Mouse (Mus musculus) cerebellum, adult 8-10 months (tissue): Measurements from ENCODE around the gene Fbxl17.

Experiments
- DNase-seq: peaks from one replicate; pipeline ENCODE4 v3.0.0; 2022

Gene Fbxl17

DNA sequence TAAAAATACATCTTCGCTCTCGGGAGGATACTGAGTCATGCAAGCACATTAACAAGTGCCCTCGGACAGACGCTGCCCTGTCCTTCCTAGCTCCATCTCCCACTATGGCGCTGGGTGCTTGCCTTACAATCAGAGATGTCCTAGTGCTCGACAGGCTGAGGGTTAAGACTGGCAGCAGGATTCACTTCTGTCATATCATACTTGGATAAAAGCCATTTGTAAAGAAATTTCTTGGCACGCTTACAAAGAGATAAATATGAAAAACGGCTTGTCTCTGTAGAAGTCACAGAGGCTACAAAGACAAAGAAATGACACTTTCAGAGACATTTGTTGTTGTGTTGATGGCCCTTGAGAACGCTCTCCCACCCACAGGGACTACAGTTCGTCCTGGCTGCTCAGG lies 412.6 kb downstream of the Fbxl17 start:
- DNase-seq = no peak

DNA sequence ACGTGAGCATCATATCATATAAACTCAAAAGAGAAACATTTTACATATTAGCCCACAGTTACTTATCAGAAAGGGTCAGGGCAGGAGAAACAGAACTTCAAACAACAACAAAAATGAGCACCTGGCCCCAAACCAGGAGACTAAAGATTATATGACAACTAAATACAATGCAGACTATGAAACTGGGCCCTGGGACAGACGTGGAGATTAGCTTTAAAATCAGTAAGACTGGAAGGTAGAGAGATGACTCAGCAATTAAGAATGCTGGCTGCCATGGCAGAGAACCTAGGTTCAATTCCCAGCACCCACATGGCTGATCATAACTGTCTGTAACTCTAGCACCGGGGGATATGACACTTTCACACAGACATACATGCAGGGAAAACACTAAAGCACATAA lies 413.3 kb downstream of the Fbxl17 start:
- DNase-seq = no peak

DNA sequence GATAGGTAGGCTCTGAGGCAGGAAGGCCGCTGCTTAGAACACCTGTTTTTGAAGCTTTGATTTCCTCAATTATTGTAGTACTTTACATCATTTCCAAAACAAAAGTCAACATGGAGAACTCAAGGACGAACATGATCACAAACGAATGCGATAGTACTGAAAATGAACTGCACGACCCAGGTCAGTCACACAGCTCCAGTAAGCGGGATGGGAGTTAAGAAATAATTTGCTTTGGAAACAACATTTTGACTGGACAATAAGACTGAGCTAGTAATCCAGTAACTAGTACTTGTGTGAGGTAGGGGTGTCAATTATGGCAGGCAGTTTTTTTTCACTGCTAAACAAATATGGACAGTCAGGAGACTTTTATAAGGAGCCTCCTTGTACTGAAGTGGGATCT lies 414.6 kb downstream of the Fbxl17 start:
- no peak for DNase-seq

DNA sequence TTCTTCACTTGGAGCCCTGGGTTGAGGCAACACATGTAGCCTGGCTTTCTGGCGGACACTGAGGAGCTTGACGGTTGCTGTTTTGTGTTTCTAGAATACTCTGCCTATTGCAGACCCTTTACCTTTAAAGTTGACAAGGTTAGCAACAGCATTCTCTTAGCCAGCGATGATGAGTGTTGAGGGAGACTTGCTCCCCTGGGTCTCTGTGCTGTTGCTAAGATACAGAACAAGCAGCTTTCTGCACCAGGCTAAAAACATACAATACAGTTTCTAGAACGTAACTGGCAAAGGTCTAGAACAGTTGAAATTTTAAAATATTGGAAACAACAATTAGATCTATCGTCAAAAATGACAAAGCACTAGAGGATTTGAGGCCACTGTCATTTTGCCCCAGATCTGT lies 420.7 kb downstream of the Fbxl17 start:
- no peak for DNase-seq

DNA sequence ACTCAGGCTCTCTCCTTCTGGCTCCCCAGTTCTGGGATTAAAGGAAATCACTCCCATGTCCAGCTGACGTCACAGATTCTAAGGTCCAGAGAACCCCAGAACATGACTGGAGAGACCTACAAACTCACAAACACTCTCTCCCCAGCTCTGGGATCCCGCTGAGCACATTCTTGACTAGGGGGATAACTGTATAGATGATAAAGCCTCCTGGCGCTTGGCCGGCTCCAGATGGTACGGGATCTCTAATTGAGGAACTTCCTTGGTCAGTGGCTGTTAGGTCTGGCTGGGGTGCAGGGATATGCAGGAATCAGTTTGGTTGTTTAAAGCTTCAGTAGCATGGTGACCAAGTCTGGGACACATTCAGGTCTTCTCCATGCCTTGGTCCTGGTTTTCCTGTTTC lies 422.3 kb downstream of the Fbxl17 start:
- peak; percentile 24 for DNase-seq

DNA sequence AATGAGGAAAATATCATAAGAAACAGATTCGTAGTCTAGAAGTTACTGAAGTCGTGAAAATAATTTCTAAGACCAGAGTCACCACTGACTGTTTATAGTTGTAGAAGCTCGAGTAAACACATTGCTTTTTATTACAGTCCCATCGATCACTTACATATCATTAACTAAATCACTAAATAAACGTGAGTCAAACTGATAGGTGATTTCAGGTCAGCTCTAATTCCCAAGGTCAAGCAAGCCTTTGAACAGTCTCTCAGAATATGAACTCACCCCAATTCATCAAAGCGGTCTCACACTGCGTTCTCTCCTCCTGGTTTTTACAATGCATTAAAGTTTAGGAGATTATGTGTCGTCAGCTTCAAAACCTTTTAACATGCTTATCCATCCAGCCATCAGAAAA lies 423.2 kb downstream of the Fbxl17 start:
- DNase-seq = no peak

DNA sequence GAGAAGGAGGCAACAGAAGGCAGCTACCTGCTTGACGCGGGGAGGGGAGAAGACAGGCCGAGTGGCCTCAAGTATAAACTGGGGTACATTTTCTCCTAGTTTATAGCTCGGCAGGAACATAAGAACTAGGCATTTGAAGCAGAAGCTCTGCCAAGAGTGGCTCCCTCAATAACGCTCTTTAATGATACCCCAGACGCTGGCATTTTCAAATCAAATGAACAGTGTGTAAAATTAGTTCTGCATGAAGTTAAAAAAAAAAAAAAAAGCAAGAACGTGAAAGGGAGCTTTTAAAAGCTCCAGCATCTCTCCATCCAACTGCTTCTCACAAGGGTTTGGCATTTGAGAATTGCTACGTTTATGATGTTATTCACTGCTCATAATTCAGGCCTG lies 423.8 kb downstream of the Fbxl17 start:
- no peak for DNase-seq

DNA sequence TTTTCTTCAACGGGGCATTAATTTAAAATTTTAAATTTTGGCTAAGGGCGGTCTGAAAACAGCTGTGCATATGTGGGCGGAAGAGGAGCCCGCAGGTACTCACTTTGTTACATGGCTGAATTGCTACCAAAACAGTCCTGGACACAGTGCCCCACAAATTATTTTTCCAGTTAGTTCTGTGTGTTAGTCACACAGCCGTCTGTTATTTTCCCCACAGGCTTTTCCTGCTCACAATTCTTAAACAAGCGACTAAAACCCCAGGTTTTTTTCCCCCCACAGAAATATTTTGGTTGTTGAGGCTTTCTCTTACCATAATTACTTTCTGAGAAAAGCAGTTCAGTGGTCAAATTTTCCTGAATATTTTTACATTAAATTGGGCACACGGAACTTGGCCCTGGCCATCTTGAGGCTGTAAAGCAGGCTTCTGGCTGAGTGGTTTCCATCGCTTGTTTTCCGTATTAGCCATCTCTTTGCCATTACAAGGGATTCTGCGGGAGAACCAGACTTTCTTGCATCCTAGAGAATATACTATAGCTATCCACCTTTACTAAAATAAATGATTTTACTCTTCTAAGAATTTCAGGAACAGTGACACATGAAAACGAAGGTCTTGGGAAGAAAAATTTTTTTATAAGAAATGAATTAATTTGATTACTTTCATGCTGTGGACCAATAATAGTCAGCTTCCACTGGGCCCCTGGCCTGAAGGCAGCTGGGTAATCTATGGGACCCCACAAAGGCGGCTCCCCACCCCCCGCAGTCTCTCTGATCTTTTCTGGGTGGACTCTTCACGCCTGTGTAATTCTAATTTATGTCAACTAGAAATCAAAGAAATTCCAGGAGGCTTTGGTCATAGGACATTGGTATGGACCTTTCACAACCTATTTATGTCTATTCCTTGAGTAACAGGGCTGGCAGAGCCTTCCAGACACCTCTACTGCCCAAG lies 424.5 kb downstream of the Fbxl17 start:
- no peak for DNase-seq

DNA sequence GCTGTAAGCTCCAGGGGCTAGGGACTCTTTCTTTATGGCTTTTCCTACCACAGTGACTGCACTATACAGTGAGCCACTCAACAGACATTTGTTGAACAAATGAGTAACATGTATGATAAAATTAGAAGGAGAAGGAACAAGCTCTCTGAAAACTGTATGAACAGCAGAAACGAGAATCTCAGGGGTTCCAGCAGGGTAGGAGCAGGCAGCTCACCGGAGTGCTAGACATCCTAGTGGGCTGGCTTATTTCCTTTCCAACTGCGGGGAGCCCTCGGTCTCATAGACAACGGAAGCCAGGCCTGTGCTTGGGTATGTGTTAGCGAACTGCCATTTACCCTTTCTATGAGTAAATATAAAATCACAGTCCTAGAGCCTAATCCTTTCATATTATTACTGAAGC lies 426.5 kb downstream of the Fbxl17 start:
- DNase-seq = no peak

DNA sequence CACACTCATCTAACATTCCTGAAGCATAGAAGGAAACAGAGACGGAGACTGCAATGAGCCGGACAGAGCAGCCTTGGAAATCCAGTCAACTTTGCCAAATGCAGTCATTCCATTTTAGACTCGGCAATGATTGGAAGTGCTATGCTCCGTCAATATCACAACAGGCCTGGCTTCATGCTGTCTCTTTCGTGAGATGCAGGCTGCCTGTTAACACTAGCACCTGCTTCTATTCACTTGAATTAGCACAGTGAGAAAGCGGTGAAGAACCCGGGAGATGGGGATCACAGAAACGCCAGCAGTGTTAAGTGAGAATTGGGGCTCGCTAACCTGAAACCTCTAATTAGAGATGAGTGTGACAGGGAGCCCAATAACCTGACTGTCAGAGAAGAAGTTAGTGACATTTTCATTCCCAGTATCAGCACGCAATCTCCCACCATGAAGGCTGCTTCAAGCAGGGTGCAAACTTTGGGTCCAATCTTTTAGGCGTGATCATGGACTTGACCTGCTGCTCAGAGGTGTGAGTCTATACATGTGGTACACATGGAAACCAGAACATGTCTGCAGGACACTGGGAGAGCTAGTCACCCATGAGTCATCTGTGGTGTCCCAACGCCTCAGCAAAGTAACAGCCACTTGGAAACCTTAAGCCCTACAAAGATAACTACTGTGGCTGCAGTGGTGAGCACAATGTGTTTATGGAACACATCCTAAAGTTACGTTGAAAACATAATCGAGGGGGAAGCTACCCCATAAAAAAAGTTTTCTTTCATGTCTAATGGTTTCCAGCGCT lies 428.5 kb downstream of the Fbxl17 start:
- DNase-seq = no peak

DNA sequence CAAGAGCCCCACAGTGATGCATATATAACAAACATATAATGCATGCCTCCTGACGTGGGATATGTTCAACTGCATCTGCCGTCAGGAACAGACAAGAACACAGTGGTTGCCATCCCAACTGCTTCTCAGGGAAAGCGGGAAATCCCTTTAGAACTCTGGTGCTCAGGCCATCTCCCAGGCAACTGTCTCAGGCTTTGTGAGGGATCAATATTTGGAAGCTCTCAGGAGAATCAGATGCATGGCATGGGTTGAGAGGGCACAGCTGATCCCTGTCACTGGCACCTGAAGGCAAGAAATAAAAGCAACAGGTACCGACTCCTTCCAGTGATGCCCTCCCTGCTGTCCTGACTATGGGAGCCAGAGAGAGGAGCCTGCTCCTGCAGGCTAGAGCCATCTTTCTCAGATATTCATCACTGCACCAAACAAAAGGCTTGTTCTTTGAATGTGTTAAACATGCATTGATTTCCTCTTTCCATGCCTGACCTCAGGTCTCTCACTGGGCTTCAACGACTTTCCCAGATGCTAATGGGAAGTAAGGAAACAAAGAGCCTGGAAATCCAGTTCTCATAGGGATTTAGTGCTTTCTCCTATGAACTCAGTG lies 429.6 kb downstream of the Fbxl17 start:
- no peak for DNase-seq

DNA sequence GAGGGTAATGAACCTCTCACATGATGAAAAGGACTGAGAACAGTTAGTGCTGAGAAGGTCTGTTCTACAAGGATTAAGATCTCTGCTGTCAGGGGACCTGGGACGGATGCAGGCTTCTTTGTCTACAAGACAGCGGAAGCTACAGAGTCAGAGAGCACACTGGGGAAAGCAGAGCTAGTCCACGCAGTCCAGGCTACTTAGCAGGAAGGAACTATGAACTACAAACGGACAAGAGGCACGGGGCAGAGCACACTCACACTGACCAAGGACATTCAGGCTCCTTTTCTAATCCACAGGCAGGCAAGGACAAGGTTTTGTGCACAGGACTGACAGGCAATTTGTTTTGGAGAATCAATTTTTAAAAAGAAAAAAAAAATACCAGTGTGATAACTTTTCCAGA lies 437.0 kb downstream of the Fbxl17 start:
- DNase-seq = no peak

DNA sequence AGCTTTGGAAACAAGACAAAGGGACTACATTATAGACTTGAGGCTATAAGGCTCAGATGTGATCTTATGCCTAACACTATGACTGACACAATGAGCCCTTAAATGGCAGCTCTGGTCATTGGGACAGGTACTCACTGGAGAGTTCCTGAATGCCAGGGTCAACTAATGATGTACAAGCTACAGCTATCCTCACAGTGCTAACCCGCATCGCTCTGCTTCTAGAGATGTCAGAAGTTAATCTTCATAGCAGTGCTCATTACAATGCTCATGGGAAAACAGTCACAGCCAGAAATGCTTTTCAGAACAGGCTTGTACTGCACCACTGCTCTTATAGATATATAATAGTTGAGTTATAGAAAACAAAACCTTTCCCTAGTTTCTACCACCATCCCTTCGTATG lies 438.0 kb downstream of the Fbxl17 start:
- no peak for DNase-seq

DNA sequence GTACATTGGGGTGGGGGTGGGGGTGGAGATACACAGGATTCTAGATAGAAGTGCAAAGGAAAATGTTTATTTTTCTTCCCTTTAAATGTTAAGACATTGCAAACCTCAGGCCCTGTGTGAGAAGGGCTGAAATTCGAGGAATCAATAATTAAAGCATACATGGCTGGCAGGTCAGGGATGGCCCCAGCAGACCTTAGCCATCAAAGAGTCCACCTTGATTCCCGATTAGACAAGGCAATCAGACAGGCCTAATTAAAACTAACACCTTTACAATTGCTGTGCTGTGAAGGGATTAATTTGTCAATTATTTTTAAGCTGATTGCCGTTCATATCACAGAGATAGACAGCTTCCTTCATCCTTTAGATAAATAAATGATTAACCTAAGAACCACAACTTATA lies 439.0 kb downstream of the Fbxl17 start:
- no peak for DNase-seq

DNA sequence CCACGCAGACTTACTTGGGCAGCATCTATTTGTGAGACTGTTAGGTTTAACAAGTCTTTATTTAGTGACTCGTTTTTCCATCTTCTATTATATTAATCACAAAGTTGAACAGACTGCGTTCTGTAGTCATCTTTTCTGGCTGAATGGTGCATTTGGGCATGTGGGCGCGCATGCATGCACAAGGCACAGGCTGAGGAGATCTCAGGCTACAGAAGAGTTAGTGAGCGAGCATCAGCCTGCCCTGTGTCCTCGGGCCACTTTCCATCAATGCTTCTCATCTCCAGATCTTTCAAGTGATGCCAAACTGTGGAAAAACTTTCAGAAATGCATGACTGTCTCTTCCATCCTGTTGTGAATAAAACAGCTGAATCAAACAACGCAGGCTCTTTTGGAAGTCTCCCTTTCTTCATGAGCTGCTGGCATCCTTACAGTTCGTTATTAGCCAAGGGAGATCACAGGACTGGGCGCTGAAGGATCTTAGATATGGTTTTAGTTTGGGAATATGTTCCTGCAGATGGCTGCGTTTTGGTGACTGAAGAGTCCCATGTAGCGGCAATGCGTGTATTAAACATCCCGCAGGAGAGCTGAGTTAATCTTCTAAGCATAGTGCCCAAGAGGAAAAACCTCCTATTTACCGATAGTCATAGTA lies 442.0 kb downstream of the Fbxl17 start:
- DNase-seq = no peak

DNA sequence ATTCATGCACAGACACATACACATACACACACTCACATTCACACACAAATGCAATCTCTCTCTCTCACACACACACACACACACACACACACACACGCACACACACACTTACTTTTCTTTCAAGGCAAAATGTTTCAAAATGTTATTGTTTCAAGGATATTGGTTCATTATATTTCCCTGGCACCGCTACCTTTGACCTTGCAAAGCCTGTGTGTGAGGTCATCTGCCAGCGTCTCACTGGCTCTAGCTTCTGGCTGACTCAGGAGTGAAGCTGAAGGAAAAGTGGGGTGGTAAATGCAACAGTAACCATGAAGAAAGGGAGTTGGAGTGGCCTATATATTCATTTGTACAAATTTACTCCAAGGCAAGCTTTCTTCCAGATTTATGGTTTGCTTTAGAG lies 442.8 kb downstream of the Fbxl17 start:
- no peak for DNase-seq

DNA sequence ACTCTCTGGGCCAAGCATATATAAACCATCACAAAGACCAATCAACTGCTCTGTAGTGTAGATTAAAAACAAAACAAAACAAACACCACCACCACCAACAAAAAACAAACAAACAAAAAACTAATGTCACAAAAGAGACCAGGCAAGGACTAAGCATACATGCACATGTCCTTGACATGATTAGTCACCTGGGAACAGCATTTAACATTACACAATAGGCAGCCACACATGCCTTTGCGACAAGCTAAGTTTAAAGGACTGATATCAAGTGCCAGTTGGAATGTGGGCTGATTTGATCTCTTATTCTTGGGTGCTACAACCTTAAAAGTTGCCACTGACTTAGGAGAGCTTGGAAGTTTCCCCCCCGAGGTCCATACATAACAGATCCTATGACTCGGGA lies 446.5 kb downstream of the Fbxl17 start:
- no peak for DNase-seq

DNA sequence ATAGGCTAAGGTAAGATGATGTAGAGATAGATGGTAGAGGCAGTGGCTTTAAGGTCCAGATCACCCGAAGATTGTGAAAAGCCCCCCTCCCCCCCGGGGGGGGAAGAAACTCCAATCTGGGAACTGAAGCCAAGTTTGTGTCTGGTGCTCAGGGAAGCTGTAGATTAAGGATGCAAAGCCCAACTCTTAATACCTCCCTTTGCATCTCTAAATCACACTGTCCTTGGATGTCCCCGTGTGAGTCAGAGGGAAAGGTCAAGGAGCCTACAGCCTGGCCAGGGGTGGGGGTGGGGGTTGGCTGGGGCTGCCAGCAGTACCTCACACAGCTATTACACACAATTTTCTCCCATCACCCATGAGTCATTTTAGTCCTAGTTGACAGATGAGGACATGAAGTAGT lies 453.4 kb downstream of the Fbxl17 start:
- no peak for DNase-seq

DNA sequence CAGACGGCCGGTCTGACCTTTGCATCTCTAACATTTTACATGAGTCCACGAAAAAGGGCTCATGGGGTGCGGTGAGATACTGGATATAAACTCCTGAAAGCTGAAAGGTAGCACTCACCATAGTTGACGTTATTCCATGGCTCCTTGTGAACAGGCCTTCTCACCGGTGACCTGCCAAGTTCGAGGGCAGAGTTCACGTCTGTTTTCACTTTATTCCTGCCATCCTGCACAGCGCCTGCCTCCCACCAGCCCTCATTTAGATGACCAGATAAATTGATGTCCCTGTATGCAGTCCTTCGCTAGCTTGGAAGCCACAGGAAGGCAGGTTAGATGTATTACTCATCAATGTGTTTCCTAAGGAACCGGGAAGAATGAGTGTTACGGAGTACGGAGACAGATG lies 454.5 kb downstream of the Fbxl17 start:
- DNase-seq = no peak

DNA sequence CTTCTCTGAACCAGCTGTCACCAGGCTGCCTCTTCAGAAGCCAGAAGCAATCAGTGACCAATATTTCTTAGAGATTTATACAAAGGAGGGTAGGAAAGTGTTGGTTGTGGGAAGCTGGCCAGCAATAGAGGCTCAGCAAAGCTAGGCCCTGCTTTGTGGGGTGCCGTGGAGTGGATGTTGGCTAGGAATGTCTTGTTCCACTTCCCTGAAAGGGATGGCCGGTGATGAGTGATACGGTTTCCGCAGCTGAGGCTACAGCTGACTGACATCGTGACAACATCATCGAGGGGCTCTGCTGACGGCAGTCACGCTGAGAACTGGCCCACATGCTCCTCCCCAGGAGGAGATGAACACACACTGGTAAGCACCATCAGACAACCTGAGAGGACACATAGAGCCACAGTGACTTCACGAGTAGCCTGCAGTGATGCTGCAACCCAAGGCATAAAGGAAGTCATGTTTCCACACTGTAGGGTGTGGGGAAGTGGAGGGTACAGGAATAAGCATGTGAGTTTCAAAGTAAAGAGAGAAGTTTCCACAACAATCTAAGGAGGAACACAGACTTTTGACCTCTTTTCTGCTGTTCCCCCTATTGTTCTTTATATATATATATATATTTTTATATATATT lies 456.7 kb downstream of the Fbxl17 start:
- no peak for DNase-seq

DNA sequence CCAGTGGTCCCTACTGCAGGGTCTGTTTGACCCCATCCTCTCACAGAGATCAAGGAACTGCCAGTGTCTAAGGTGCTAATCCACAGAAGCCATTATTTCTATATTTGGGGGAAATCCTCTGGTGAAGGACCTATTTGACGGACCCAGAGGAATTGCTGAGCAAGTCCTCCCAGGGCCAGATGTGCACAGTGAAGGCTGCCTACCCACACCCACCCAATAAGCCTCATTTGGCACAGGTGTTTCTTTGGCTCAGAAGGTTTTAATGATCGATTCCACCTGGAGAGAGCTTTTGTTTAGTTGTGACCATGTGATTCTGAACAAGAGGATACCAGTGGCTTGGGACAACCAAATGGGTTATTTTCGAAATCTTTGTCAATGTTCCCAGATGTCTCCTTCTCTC lies 462.3 kb downstream of the Fbxl17 start:
- DNase-seq = no peak

DNA sequence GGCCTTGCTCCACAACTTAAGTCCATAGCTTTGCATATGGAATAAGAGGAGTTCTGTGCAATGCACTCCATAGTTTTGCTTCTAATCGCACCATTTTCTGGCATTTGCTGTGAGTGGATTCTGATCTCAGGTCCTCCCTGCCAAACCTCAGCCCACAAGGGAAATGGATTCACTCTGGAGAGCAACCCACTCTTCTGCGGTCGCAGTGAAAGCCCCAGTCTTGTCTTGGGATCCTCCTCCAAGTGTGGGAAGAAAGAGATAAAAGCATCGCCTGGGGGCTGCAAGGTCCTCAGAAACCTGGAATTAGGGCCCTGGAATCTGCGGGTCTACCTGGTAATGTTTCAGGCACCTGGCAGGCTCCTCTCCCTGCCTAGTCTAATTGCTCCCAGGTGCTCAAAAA lies 466.7 kb downstream of the Fbxl17 start:
- DNase-seq = no peak

DNA sequence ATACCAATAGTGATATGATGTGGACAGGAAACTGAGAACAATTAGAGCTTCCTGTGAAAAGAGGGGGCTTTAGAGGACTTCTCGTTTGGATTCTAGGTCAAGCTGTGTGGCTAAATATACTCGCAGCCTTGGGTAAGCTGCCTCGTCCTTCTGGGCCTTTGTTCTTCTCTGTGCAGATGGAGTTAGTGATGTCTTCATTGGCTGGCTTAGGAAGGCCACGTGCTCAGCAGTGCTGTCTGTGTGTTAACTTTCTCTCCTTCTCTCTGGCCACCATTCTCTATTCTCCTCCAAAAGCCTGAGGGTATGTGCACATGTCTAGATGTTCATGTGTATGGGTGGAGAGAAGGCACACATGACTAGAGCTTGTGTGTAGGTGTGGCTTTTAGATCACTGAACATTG lies 470.7 kb downstream of the Fbxl17 start:
- DNase-seq = no peak
